Comparison of ENCODE assay signal across 8 mouse cellular contexts in the genomic region with DNA sequence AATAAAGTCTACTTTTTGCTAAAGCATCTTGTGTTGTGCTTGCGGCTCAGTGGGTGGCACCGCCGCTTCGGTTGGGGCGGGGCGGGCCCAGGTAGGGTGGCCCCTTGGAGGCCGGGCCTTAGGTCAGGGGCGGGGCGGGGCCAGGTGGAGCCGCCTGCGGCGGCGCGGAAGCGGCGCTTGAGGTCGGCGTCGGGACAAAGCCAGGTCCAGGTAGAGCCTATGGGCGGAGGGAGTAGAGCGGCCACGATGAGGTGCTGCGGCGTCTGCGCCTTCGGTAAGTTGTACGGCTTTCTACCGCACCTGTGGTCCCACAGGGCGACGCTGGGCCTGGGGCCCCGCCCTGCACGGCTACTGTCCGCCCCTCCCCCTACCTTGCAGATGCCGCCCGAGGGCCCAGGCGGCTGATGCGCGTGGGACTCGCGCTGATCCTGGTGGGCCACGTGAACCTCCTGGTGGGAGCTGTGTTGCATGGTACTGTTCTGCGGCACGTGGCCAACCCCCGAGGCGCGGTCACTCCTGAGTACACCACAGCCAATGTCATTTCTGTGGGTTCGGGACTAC. TPM values are rescaled to one million over a fixed set of nuclear protein-coding genes. Genes with fewer than 3 reads are reported as not detected.
DNase-seq lines count a peak whose midpoint lies in the region; ATAC-seq lines count a peak whose summit lies in the region.

A gene (plus strand): TSS at position 151 of the 561 bp plus-strand sequence.

- DNase-seq in heart, adult 11 months, result peak; percentile 94
- DNase-seq in heart, postnatal 25 days (ENCODE audit: low spot score), result no peak
- peak; percentile 25 for DNase-seq in cerebellum, adult 9-10 months
- DNase-seq in forelimb bud, embryonic 11.5 days (ENCODE audit: low read depth, low spot score), result peak; percentile 53
- peak; percentile 73 for DNase-seq in lung, postnatal 10 days
- DNase-seq in right cerebral cortex, postnatal 4 days, result peak; percentile 19
- no peak for DNase-seq in left cerebral cortex, adult 11 months (ENCODE audit: low spot score)

- peak within 1 kb of the TSS; percentile 50 for H3K4me3 ChIP-seq in kidney, embryonic 16.5 days (ENCODE audit: low read length)

- intact Hi-C loops in heart, postnatal 25 days (cut with DNase I), result no loop called here

- H3K4me2 ChIP-seq in kidney, embryonic 16.5 days (replicated peaks; ENCODE audit: low read depth, low read length), result peak within 1 kb of the TSS; percentile 64

- ATAC-seq in kidney, embryonic 16.5 days (ENCODE audit: low FRiP score, low TSS enrichment), result peak; percentile 88

- H3K4me1 ChIP-seq in kidney, embryonic 16.5 days (ENCODE audit: insufficient read depth, low read length), result 0 out of 2 replicates have a peak, but pooled peaks cover 4% of the 10 kb centered on the region

- no peaks in the 10 kb centered on the region for H3K27me3 ChIP-seq in kidney, embryonic 16.5 days (ENCODE audit: insufficient read depth, low read length)

- peaks cover 55% of the 10 kb centered on the region for H3K36me3 ChIP-seq in kidney, embryonic 16.5 days (ENCODE audit: insufficient read depth, low read length)

- H3K27ac ChIP-seq in kidney, embryonic 16.5 days (ENCODE audit: low read length), result peak within 1 kb of the TSS; percentile 68; the same call in 1 of the 2 replicates

- peak within 1 kb of the TSS; percentile 70 for H3K9ac ChIP-seq in kidney, embryonic 16.5 days (replicated peaks; ENCODE audit: low read length)

- H3K9me3 ChIP-seq in kidney, embryonic 16.5 days (ENCODE audit: low read length), result no peaks in the 10 kb centered on the region

- WGBS in kidney, embryonic 16.5 days, result 16% methylated on average over 47 of the region's 47 CpGs

RNA-seq across cellular contexts. Expression of the gene that starts here (rescaled TPM):
- 1 to 10 TPM; 1.3 to 1.7 TPM for total RNA-seq in heart, postnatal 25 days (2021)
- 22.9 and 26.8 TPM in 2 replicates for polyA plus RNA-seq in kidney, embryonic 16.5 days (2015; fragmentation: Nextera tagmentation; extraction: Ambion mirVana)

Comparison
In these comparisons a context has a peak if more than half of its experiments do, and no peak if none do; other contexts are left out.
1. DNase-seq: peak in heart, adult 11 months (single experiment), cerebellum, adult 9-10 months (single experiment), forelimb bud, embryonic 11.5 days (single experiment), lung, postnatal 10 days (single experiment) and right cerebral cortex, postnatal 4 days (single experiment); none in heart, postnatal 25 days (single experiment) and left cerebral cortex, adult 11 months (single experiment).